ENCODE assay signal across 14 mouse cellular contexts in genomic region chr12:111681305-111681704, GRCm38 (mm10). TPM values are rescaled to one million over a fixed set of nuclear protein-coding genes. Genes with fewer than 3 reads are reported as not detected.
A peak's percentile ranks its signal among the peaks of the same experiment; 100 is the strongest.
DNase-seq lines count a peak whose midpoint lies in the region; ATAC-seq and TF ChIP-seq lines count a peak whose summit lies in the region.
"Had no signal": no experiment of that assay in that cellular context is flagged by ENCODE, and none has a peak within 500 bp of the region (broad histone marks: within the 10 kb centered on the region; RNA-seq: fewer than 3 reads in every experiment).

No protein-coding gene starts in this region.

- WGBS in heart, embryonic 15.5 days: 71% methylated on average over 8 of the region's 8 CpGs
- WGBS in midbrain, embryonic 10.5 days: 90% methylated on average over 8 of the region's 8 CpGs
- 75% methylated on average over 8 of the region's 8 CpGs for WGBS in midbrain, embryonic 15.5 days
- 78% methylated on average over 8 of the region's 8 CpGs for WGBS in small intestine, adult 2 months

- H3K27ac ChIP-seq in heart, embryonic 15.5 days: peak overlapping the region; percentile 90
- H3K27ac ChIP-seq in midbrain, embryonic 10.5 days (replicated peaks): no peak overlapping the region; the same call in 1 of the 2 replicates
- H3K27ac ChIP-seq in midbrain, embryonic 15.5 days: no peak overlapping the region
- peak overlapping the region; percentile 79 for H3K27ac ChIP-seq in small intestine, adult 2 months (ENCODE audit: insufficient read depth, low read depth, low read length)
- H3K27ac ChIP-seq: hindbrain, embryonic 14.5 days; kidney, embryonic 15.5 days; limb, embryonic 12.5 days; macrophage had no signal

- no peak overlapping the region for H3K4me3 ChIP-seq in heart, embryonic 15.5 days
- peak overlapping the region; percentile 14; the same call in 1 of the 2 replicates for H3K4me3 ChIP-seq in midbrain, embryonic 10.5 days
- H3K4me3 ChIP-seq in midbrain, embryonic 15.5 days: no peak overlapping the region
- H3K4me3 ChIP-seq in small intestine, adult 2 months (ENCODE audit: low read depth, low read length): no peak overlapping the region
- H3K4me3 ChIP-seq: erythroblast, embryonic 14.5 days; kidney, embryonic 15.5 days; limb, embryonic 12.5 days had no signal

- H3K36me3 ChIP-seq in heart, embryonic 15.5 days: no peaks in the 10 kb centered on the region; the same call in 1 of the 2 replicates
- H3K36me3 ChIP-seq in midbrain, embryonic 10.5 days: peaks cover 52% of the 10 kb centered on the region
- no peaks in the 10 kb centered on the region for H3K36me3 ChIP-seq in midbrain, embryonic 15.5 days (replicated peaks)
- peaks cover 11% of the 10 kb centered on the region for H3K36me3 ChIP-seq in small intestine, adult 2 months (ENCODE audit: control insufficient read depth, insufficient read depth, low read length)

- TF ChIP-seq POLR2A in small intestine, adult 2 months (IDR thresholded peaks at IDR 0.05; ENCODE audit: low read depth, low read length): peak; percentile 14; the same call in 1 of the 2 replicates

- peak; percentile 34 for DNase-seq in adrenal gland, postnatal 10 days
- no peak for DNase-seq in adrenal gland, adult 18-20 months (ENCODE audit: low spot score in 2 of 2)
- no peak for DNase-seq in heart, adult 8-10 months (ENCODE audit: low spot score)
- no peak for DNase-seq in midbrain, embryonic 10.5 days (ENCODE audit: low spot score)
- no peak for DNase-seq in yolk sac, embryonic 10.5 days (ENCODE audit: low spot score)
- DNase-seq: thymus, adult 18-20 months had no signal

- H3K4me2 ChIP-seq in heart, embryonic 15.5 days: no peak overlapping the region
- H3K4me2 ChIP-seq in midbrain, embryonic 15.5 days: no peak overlapping the region
- H3K4me2 ChIP-seq: hindbrain, embryonic 14.5 days; kidney, embryonic 15.5 days; limb, embryonic 12.5 days had no signal

- TF ChIP-seq CTCF in small intestine, adult 2 months (IDR thresholded peaks at IDR 0.05; ENCODE audit: extremely low read depth, insufficient read length, insufficient replicate concordance, low read depth, low read length): no peak

- H3K27me3 ChIP-seq in heart, embryonic 15.5 days: no peaks in the 10 kb centered on the region
- H3K27me3 ChIP-seq in midbrain, embryonic 10.5 days (ENCODE audit: low read depth, poor library complexity, severe bottlenecking): peaks cover 4% of the 10 kb centered on the region; the same call in 1 of the 2 replicates
- no peaks in the 10 kb centered on the region for H3K27me3 ChIP-seq in midbrain, embryonic 15.5 days (replicated peaks)
- no peaks in the 10 kb centered on the region for H3K27me3 ChIP-seq in small intestine, adult 2 months (ENCODE audit: control insufficient read depth, insufficient read depth, low read length)
- H3K27me3 ChIP-seq: kidney, embryonic 15.5 days; limb, embryonic 12.5 days had no signal

- no peak overlapping the region for H3K9ac ChIP-seq in heart, embryonic 15.5 days
- H3K9ac ChIP-seq in midbrain, embryonic 15.5 days: no peak overlapping the region
- H3K9ac ChIP-seq: hindbrain, embryonic 14.5 days; kidney, embryonic 15.5 days; limb, embryonic 12.5 days had no signal

- ATAC-seq in heart, embryonic 15.5 days (replicated peaks; ENCODE audit: insufficient number of reproducible peaks, insufficient read depth, low FRiP score, low read depth): no peak
- ATAC-seq in midbrain, embryonic 15.5 days (replicated peaks): no peak

- H3K9me3 ChIP-seq in heart, embryonic 15.5 days (replicated peaks): no peaks in the 10 kb centered on the region
- H3K9me3 ChIP-seq in midbrain, embryonic 10.5 days (replicated peaks): no peaks in the 10 kb centered on the region
- H3K9me3 ChIP-seq in midbrain, embryonic 15.5 days: no peaks in the 10 kb centered on the region
- H3K9me3 ChIP-seq: kidney, embryonic 15.5 days; limb, embryonic 12.5 days had no signal

- peaks cover 52% of the 10 kb centered on the region for H3K4me1 ChIP-seq in heart, embryonic 15.5 days (replicated peaks)
- peaks cover 57% of the 10 kb centered on the region for H3K4me1 ChIP-seq in midbrain, embryonic 10.5 days
- peaks cover 24% of the 10 kb centered on the region for H3K4me1 ChIP-seq in midbrain, embryonic 15.5 days
- H3K4me1 ChIP-seq in small intestine, adult 2 months (ENCODE audit: control insufficient read depth, insufficient read depth, insufficient read length, low read length): peaks cover 22% of the 10 kb centered on the region

RNA-seq across cellular contexts. Expression of gene Trmt61a, which starts 3.4 kb away (rescaled TPM):
- total RNA-seq in adrenal gland, postnatal 10 days (2021): 10 to 100 TPM in 1 of 2 experiments, 1 to 10 TPM in 1; 9.5 to 11.3 TPM
- total RNA-seq in adrenal gland, adult 18-20 months (2021): 10 to 100 TPM; 16.3 to 20.1 TPM
- polyA plus RNA-seq in heart, embryonic 15.5 days (2015; fragmentation: Nextera tagmentation; extraction: Ambion mirVana): 6.1 and 9.0 TPM in 2 replicates
- total RNA-seq in heart, adult 8-10 months (2022): 1 to 10 TPM; 4.0 to 5.9 (median 4.9) TPM
- polyA plus RNA-seq in midbrain, embryonic 10.5 days (2016; fragmentation: Nextera tagmentation; extraction: Ambion mirVana): 18.4 and 18.7 TPM in 2 replicates
- polyA plus RNA-seq in midbrain, embryonic 15.5 days (2015; fragmentation: Nextera tagmentation; extraction: Ambion mirVana): 10.4 and 11.9 TPM in 2 replicates
- 24.9 and 33.6 TPM in 2 replicates for polyA plus RNA-seq in small intestine, adult 2 months (2012; rRNA removed)

RNA-seq across cellular contexts. Expression of gene Ckb, which starts 9.2 kb away (rescaled TPM):
- 10 to 100 TPM; 46.2 to 53.1 TPM for total RNA-seq in adrenal gland, postnatal 10 days (2021)
- total RNA-seq in adrenal gland, adult 18-20 months (2021): 10 to 100 TPM; 45.2 to 76.0 TPM
- polyA plus RNA-seq in heart, embryonic 15.5 days (2015; fragmentation: Nextera tagmentation; extraction: Ambion mirVana): 315 and 319 TPM in 2 replicates
- total RNA-seq in heart, adult 8-10 months (2022): 10 to 100 TPM; 57.4 to 70.8 (median 63.8) TPM
- polyA plus RNA-seq in midbrain, embryonic 10.5 days (2016; fragmentation: Nextera tagmentation; extraction: Ambion mirVana): 2,837 and 3,349 TPM in 2 replicates
- polyA plus RNA-seq in midbrain, embryonic 15.5 days (2015; fragmentation: Nextera tagmentation; extraction: Ambion mirVana): 1,376 and 1,480 TPM in 2 replicates
- 599 and 1,328 TPM in 2 replicates for polyA plus RNA-seq in small intestine, adult 2 months (2012; rRNA removed)

RNA-seq across cellular contexts. Expression of gene Bag5, which starts 31.8 kb away (rescaled TPM):
- 10 to 100 TPM; 32.1 to 35.4 TPM for total RNA-seq in adrenal gland, postnatal 10 days (2021)
- 10 to 100 TPM; 43.1 to 43.7 TPM for total RNA-seq in adrenal gland, adult 18-20 months (2021)
- 36.2 and 39.9 TPM in 2 replicates for polyA plus RNA-seq in heart, embryonic 15.5 days (2015; fragmentation: Nextera tagmentation; extraction: Ambion mirVana)
- total RNA-seq in heart, adult 8-10 months (2022): 10 to 100 TPM; 18.9 to 20.1 (median 19.6) TPM
- 57.2 and 62.0 TPM in 2 replicates for polyA plus RNA-seq in midbrain, embryonic 10.5 days (2016; fragmentation: Nextera tagmentation; extraction: Ambion mirVana)
- polyA plus RNA-seq in midbrain, embryonic 15.5 days (2015; fragmentation: Nextera tagmentation; extraction: Ambion mirVana): 71.7 and 73.1 TPM in 2 replicates
- polyA plus RNA-seq in small intestine, adult 2 months (2012; rRNA removed): 3.4 and 5.5 TPM in 2 replicates

RNA-seq across cellular contexts. Expression of gene Apopt1, which starts 31.8 kb away (rescaled TPM):
- total RNA-seq in adrenal gland, postnatal 10 days (2021): 10 to 100 TPM; 69.0 to 72.8 TPM
- 10 to 100 TPM; 61.0 to 61.3 TPM for total RNA-seq in adrenal gland, adult 18-20 months (2021)
- polyA plus RNA-seq in heart, embryonic 15.5 days (2015; fragmentation: Nextera tagmentation; extraction: Ambion mirVana): 41.3 and 41.5 TPM in 2 replicates
- total RNA-seq in heart, adult 8-10 months (2022): 10 to 100 TPM; 33.7 to 37.7 (median 35.0) TPM
- 59.8 and 59.9 TPM in 2 replicates for polyA plus RNA-seq in midbrain, embryonic 10.5 days (2016; fragmentation: Nextera tagmentation; extraction: Ambion mirVana)
- polyA plus RNA-seq in midbrain, embryonic 15.5 days (2015; fragmentation: Nextera tagmentation; extraction: Ambion mirVana): 51.9 and 55.3 TPM in 2 replicates
- 12.1 and 16.7 TPM in 2 replicates for polyA plus RNA-seq in small intestine, adult 2 months (2012; rRNA removed)

Comparison
In these comparisons a context has a peak if more than half of its experiments do, and no peak if none do; other contexts are left out.
1. H3K27ac ChIP-seq: peak in heart, embryonic 15.5 days (single experiment) and small intestine, adult 2 months (single experiment); none in midbrain, embryonic 10.5 days (single experiment) and midbrain, embryonic 15.5 days (single experiment).